Comparison of ENCODE assay signal across 18 mouse cellular contexts in genomic region chr9:20689403-20689802, GRCm38 (mm10). TPM values are rescaled to one million over a fixed set of nuclear protein-coding genes. Genes with fewer than 3 reads are reported as not detected.
DNase-seq lines count a peak whose midpoint lies in the region; ATAC-seq lines count a peak whose summit lies in the region.
"Had no signal": no experiment of that assay in that cellular context is flagged by ENCODE, and none has a peak within 500 bp of the region (broad histone marks: within the 10 kb centered on the region; RNA-seq: fewer than 3 reads in every experiment).

No protein-coding gene starts in this region.

- no peak for ATAC-seq in neural tube, embryonic 11.5 days (ENCODE audit: insufficient read depth, low FRiP score, low TSS enrichment)
- ATAC-seq in midbrain, embryonic 14.5 days (ENCODE audit: low FRiP score, low TSS enrichment) = no peak
- ATAC-seq: intestine, embryonic 15.5 days; liver, embryonic 12.5 days; Patski had no signal

- H3K4me3 ChIP-seq in heart, embryonic 10.5 days = no peak overlapping the region
- H3K4me3 ChIP-seq in neural tube, embryonic 11.5 days (ENCODE audit: low read depth, low read length) = no peak overlapping the region
- H3K4me3 ChIP-seq in midbrain, embryonic 14.5 days (replicated peaks; ENCODE audit: low read depth, low read length) = no peak overlapping the region
- H3K4me3 ChIP-seq: embryonic facial prominence, embryonic 10.5 days; erythroblast, embryonic 14.5 days; intestine, embryonic 15.5 days; liver, embryonic 12.5 days; lung, embryonic 15.5 days; myocyte had no signal

- WGBS in heart, embryonic 10.5 days = no CpG with 5 or more reads among the region's 1 CpGs
- 54% methylated on average over 1 of the region's 1 CpGs for WGBS in neural tube, embryonic 11.5 days
- WGBS in midbrain, embryonic 14.5 days = 25% methylated on average over 1 of the region's 1 CpGs

- peaks cover 24% of the 10 kb centered on the region for H3K27me3 ChIP-seq in heart, embryonic 10.5 days (ENCODE audit: insufficient read depth, poor library complexity, severe bottlenecking)
- no peaks in the 10 kb centered on the region for H3K27me3 ChIP-seq in neural tube, embryonic 11.5 days (ENCODE audit: control insufficient read depth, insufficient read depth, low read length)
- no peaks in the 10 kb centered on the region for H3K27me3 ChIP-seq in midbrain, embryonic 14.5 days (ENCODE audit: control insufficient read depth, insufficient read depth, low read length)

- H3K4me1 ChIP-seq in heart, embryonic 10.5 days = peaks cover 18% of the 10 kb centered on the region
- H3K4me1 ChIP-seq in neural tube, embryonic 11.5 days (ENCODE audit: control insufficient read depth, insufficient read depth, low read length) = peaks cover 19% of the 10 kb centered on the region
- peaks cover 11% of the 10 kb centered on the region for H3K4me1 ChIP-seq in midbrain, embryonic 14.5 days (ENCODE audit: control insufficient read depth, insufficient read depth, low read length)
- H3K4me1 ChIP-seq: lung, embryonic 15.5 days had no signal

- H3K4me2 ChIP-seq in neural tube, embryonic 11.5 days (ENCODE audit: low read depth) = no peak overlapping the region
- no peak overlapping the region for H3K4me2 ChIP-seq in midbrain, embryonic 14.5 days (ENCODE audit: low read length)
- H3K4me2 ChIP-seq: intestine, embryonic 15.5 days; liver, embryonic 12.5 days; lung, embryonic 15.5 days had no signal

- H3K36me3 ChIP-seq in heart, embryonic 10.5 days = no peaks in the 10 kb centered on the region
- H3K36me3 ChIP-seq in neural tube, embryonic 11.5 days (ENCODE audit: control insufficient read depth, insufficient read depth, low read length) = no peaks in the 10 kb centered on the region
- no peaks in the 10 kb centered on the region for H3K36me3 ChIP-seq in midbrain, embryonic 14.5 days (ENCODE audit: control insufficient read depth, insufficient read depth, low read length)
- H3K36me3 ChIP-seq: embryonic facial prominence, embryonic 10.5 days; intestine, embryonic 15.5 days; liver, embryonic 12.5 days; lung, embryonic 15.5 days had no signal

- DNase-seq in heart, embryonic 10.5 days (ENCODE audit: low spot score) = no peak
- no peak for DNase-seq in heart, postnatal 25 days (ENCODE audit: low spot score)
- DNase-seq in neural tube, embryonic 11.5 days (ENCODE audit: low spot score) = no peak
- no peak for DNase-seq in neural tube, embryonic 10.5 days (ENCODE audit: extremely low spot score, low spot score)
- no peak for DNase-seq in midbrain, embryonic 14.5 days
- DNase-seq in urinary bladder, adult 2 months (ENCODE audit: low spot score) = no peak
- no peak for DNase-seq in right cerebral cortex, postnatal 14 days
- DNase-seq in embryo, embryonic 11 days = no peak
- DNase-seq: cerebellum, postnatal 10 days; kidney, postnatal 14 days; thymus, adult 2 months had no signal

- H3K27ac ChIP-seq in heart, embryonic 10.5 days = peak overlapping the region; percentile 29; the same call in 1 of the 2 replicates
- H3K27ac ChIP-seq in neural tube, embryonic 11.5 days (ENCODE audit: low read depth, low read length) = peak overlapping the region; percentile 78
- peak overlapping the region; percentile 75 for H3K27ac ChIP-seq in midbrain, embryonic 14.5 days (replicated peaks; ENCODE audit: low read depth, low read length)
- H3K27ac ChIP-seq: embryonic facial prominence, embryonic 10.5 days; intestine, embryonic 15.5 days; liver, embryonic 12.5 days; lung, embryonic 15.5 days had no signal

- no peaks in the 10 kb centered on the region for H3K9me3 ChIP-seq in heart, embryonic 10.5 days
- no peaks in the 10 kb centered on the region for H3K9me3 ChIP-seq in neural tube, embryonic 11.5 days (ENCODE audit: control insufficient read depth, low read length)
- H3K9me3 ChIP-seq in midbrain, embryonic 14.5 days (ENCODE audit: control insufficient read depth, low read length) = no peaks in the 10 kb centered on the region
- H3K9me3 ChIP-seq: embryonic facial prominence, embryonic 10.5 days; intestine, embryonic 15.5 days; liver, embryonic 12.5 days; lung, embryonic 15.5 days had no signal

- intact Hi-C loops in heart, postnatal 25 days (cut with DNase I) = no loop called here

- H3K9ac ChIP-seq in neural tube, embryonic 11.5 days (ENCODE audit: low read length) = no peak overlapping the region
- no peak overlapping the region for H3K9ac ChIP-seq in midbrain, embryonic 14.5 days (replicated peaks; ENCODE audit: low read length)
- H3K9ac ChIP-seq: intestine, embryonic 15.5 days; liver, embryonic 12.5 days; lung, embryonic 15.5 days had no signal

RNA-seq across cellular contexts. Expression of gene Pin1, which starts 37.5 kb away (rescaled TPM):
- 68.6 and 80.2 TPM in 2 replicates for polyA plus RNA-seq in heart, embryonic 10.5 days (2016; fragmentation: Nextera tagmentation; extraction: Ambion mirVana)
- total RNA-seq in heart, postnatal 25 days (2021) = 10 to 100 TPM; 18.3 to 19.2 TPM
- polyA plus RNA-seq in neural tube, embryonic 11.5 days (2014; fragmentation: Nextera tagmentation; extraction: Ambion mirVana) = 68.7 and 71.6 TPM in 2 replicates
- 56.7 and 68.6 TPM in 2 replicates for polyA plus RNA-seq in midbrain, embryonic 14.5 days (2014; fragmentation: Nextera tagmentation; extraction: Ambion mirVana)
- polyA plus RNA-seq in urinary bladder, adult 2 months (2012; rRNA removed) = 16.3 and 18.9 TPM in 2 replicates

RNA-seq across cellular contexts. Expression of gene Fbxl12, which starts 44.8 kb away (rescaled TPM):
- polyA plus RNA-seq in heart, embryonic 10.5 days (2016; fragmentation: Nextera tagmentation; extraction: Ambion mirVana) = 22.2 and 23.0 TPM in 2 replicates
- total RNA-seq in heart, postnatal 25 days (2021) = 10 to 100 TPM; 10.5 to 11.5 TPM
- 15.3 and 15.8 TPM in 2 replicates for polyA plus RNA-seq in neural tube, embryonic 11.5 days (2014; fragmentation: Nextera tagmentation; extraction: Ambion mirVana)
- polyA plus RNA-seq in midbrain, embryonic 14.5 days (2014; fragmentation: Nextera tagmentation; extraction: Ambion mirVana) = 12.1 and 20.8 TPM in 2 replicates
- 35.2 and 38.0 TPM in 2 replicates for polyA plus RNA-seq in urinary bladder, adult 2 months (2012; rRNA removed)

RNA-seq across cellular contexts. Expression of gene Ubl5, which starts 46.7 kb away (rescaled TPM):
- 285 and 287 TPM in 2 replicates for polyA plus RNA-seq in heart, embryonic 10.5 days (2016; fragmentation: Nextera tagmentation; extraction: Ambion mirVana)
- total RNA-seq in heart, postnatal 25 days (2021) = 100 to 1,000 TPM; 218 to 220 TPM
- 391 and 397 TPM in 2 replicates for polyA plus RNA-seq in neural tube, embryonic 11.5 days (2014; fragmentation: Nextera tagmentation; extraction: Ambion mirVana)
- 444 and 552 TPM in 2 replicates for polyA plus RNA-seq in midbrain, embryonic 14.5 days (2014; fragmentation: Nextera tagmentation; extraction: Ambion mirVana)
- 477 and 551 TPM in 2 replicates for polyA plus RNA-seq in urinary bladder, adult 2 months (2012; rRNA removed)

RNA-seq across cellular contexts. Expression of gene Olfm2, which starts 56.7 kb away (rescaled TPM):
- 1.3 and 3.2 TPM in 2 replicates for polyA plus RNA-seq in heart, embryonic 10.5 days (2016; fragmentation: Nextera tagmentation; extraction: Ambion mirVana)
- under 1 TPM in 1 of 2 experiments, not detected in 1; 0.18 TPM for total RNA-seq in heart, postnatal 25 days (2021)
- polyA plus RNA-seq in neural tube, embryonic 11.5 days (2014; fragmentation: Nextera tagmentation; extraction: Ambion mirVana) = 76.1 and 88.4 TPM in 2 replicates
- 143 and 173 TPM in 2 replicates for polyA plus RNA-seq in midbrain, embryonic 14.5 days (2014; fragmentation: Nextera tagmentation; extraction: Ambion mirVana)
- 4.7 and 6.2 TPM in 2 replicates for polyA plus RNA-seq in urinary bladder, adult 2 months (2012; rRNA removed)
- polyA plus RNA-seq: erythroblast, embryonic 14.5 days had no signal
